Mouse (Mus musculus) A20 (cell line): ENCODE results near the gene Unc5cl.
"Not testable (repeated sequence)": the region's sequence is repeated elsewhere in the genome, so short reads cannot be mapped to it uniquely, and the experiment has no call there.

Experiments
- DNase-seq: peaks from one replicate; pipeline ENCODE4 v3.0.0-alpha.2; 2011; ENCODE audit warnings: low read depth, low spot score

Unc5cl gene

GRCm38 (mm10) chr17:48467395-48468231 lies 12.9 kb downstream of the Unc5cl start:
- DNase-seq = peak; percentile 56

DNA sequence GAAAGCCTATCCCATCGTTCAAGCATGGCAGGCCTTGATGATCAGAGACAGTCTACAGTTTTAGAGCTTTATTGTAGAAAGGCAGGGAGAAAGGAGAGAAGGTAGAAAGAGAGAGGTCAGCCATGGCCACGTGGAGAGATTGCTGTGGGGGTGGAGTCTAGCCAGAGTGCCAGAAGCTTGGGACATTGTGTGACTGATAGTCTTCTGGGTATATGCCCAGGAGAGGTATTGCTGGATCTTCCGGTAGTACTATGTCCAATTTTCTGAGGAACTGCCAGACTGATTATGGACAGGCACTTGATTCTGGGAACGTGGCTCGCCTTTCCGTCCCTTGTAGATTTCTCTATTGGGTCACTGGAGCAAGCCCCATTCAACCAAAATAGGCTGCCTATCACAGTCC lies 19.6 kb downstream of the Unc5cl start:
- not testable (repeated sequence) for DNase-seq

- DNase-seq = no peak
Measured at GRCm38 (mm10) chr17:48475444-48475843, 20.7 kb downstream of the Unc5cl start.

DNA sequence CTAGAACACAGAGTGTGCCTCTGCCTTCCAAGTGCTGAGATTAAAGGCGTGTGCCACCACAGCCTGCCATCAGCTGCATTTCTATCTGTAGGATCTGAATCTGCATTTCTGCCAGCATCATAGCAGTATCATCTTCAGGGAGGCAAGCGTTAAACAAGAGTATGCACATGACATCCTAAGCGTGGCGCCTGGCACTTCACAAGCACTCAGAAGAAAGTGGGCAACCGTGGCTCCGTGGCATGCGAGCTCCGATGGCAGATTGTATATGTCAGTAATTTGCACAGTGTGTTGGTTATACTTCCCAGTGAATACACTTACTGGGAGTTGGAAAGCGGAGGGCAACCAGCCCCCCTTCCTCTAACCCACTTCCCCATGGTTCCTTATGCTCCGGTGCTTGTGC lies 25.3 kb downstream of the Unc5cl start:
- no peak for DNase-seq

GRCm38 (mm10) chr17:48483764-48484163 lies 29.1 kb downstream of the Unc5cl start:
- no peak for DNase-seq

DNA sequence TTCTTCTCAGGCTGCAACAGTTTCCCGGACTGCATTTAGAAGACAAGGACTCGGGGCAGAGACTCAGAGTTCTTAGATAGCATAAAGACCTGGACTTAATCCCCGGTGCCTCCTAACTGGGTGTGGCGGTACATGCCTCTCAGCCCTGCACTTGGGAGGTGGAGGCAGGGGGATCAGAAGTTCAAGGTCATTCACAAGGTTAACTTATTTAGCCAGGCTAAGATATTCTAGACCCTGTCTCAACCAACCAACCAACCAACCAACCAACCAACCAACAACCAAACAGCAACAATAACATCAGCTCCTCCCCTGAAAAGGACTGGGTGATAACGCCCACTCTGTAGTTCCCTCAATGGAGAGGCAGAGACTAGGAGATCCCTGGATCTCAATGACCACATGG lies 29.5 kb downstream of the Unc5cl start:
- DNase-seq = no peak

DNA sequence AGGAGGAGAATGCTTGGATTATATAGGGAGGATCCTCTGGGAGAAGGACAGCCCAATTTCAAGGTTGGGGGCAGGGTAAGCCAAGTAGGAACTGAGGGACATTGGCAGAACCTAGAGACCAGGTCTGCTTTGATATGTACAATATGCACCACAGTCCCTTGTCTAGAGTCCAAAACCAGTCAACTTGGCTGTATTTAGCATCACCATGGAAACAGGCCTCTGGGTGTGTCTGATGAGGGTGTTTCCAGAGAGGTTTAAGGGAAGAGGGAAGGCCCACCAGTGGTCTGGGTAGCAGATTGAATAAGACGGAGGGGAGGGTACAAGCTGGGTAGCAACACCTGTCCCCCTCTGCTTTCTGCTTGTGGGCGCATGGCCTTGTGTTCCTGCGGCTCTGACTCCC lies 34.8 kb downstream of the Unc5cl start:
- DNase-seq = no peak

DNA sequence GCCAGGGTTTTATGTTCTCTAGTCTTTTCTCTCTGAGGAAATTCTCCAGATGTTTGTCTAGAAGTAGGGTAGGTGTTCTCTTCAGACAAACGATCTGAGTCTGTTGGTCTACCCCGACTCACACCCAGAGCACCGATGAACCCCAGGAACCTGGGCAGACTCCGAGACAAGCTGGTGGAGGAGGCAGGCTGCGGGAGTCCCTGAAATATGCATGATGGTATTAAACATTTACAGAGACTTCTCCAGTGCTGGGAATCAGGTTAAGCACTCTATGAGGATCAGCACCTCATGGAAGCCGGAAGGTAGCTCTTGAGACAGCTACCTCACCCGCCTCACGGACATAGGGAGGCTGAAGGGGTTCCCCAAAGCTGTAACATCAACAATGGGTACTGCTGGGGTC lies 37.9 kb downstream of the Unc5cl start:
- no peak for DNase-seq

DNA sequence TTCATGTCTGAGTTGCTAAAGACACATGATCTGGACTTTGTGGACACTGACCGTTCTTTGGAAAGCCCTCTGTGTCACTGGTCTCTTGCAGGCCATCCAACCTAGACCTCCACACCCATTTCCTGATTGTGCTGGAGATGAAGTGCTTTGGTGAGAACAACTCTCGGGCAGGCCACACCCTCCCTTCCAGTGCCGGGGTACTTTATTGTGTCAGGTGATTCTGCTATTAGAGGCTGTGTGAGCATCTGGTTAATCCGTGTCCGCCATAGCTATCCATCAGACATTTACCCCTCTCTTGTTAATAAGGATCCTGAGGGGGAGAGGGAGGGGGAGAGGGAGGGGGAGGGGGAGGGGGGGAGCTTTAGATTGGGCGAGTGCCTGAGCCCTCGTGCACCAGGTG lies 38.9 kb downstream of the Unc5cl start:
- no peak for DNase-seq

- DNase-seq = no peak
Measured at GRCm38 (mm10) chr17:48493986-48494385, 39.3 kb downstream of the Unc5cl start.

- DNase-seq = no peak
Measured at GRCm38 (mm10) chr17:48497986-48498385, 43.3 kb downstream of the Unc5cl start.

GRCm38 (mm10) chr17:48500846-48501445 lies 46.2 kb downstream of the Unc5cl start:
- no peak for DNase-seq

- no peak for DNase-seq
Measured at GRCm38 (mm10) chr17:48505006-48505405, 50.3 kb downstream of the Unc5cl start.

GRCm38 (mm10) chr17:48506986-48507385 lies 52.3 kb downstream of the Unc5cl start:
- no peak for DNase-seq

DNA sequence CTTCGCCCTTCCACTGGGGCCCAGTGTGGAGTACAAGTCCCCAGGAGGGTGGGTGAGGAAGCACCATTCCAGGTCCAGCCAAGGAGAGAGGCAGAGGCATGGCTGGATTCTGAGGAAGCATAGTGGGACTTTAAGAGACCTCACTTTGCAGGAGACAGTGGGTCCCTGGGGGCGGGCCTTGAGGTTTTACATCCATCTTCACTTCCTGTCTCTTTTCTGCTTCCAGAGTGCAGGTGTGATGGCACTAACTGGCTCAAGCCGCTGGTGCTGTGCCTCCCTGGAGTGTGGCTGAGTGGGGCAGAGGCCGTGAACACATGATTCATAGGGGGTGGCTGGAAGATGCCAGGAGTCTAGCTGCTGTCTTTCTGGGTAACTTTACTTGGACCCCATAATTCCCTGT lies 54.9 kb downstream of the Unc5cl start:
- DNase-seq = no peak

DNA sequence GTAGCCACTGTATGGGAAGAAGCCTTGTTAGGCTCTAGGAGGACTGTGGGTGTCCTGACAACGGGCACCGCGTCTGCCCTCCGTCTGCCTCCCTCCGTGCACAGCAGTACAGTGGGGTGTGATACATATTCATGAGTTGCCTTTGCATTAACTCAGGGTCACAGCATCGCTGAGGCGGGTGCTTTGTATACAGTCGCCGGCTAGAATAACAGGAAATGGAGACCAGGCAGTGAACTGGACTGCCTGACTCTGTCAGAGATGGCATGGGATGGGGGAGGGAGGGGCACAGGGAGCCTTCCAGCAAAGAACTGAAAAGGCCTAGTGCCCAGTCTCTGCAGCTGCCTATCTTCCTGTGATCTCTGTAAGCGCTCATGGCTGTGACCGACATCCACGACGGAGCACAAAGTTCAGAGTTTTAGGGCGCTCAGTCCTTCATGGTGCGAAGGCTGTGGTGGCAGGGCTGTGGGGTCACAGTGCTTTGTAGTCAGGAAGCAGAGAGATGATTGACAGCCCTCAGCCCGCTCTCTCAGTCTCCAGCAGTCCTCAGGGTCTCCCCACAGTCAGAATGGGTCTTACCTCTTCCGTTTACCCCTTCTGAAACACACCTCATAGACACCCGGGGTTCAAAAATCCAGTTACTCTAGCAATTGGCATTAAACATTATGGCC lies 58.0 kb downstream of the Unc5cl start:
- DNase-seq = no peak

- DNase-seq = no peak
Measured at GRCm38 (mm10) chr17:48514613-48515012, 59.9 kb downstream of the Unc5cl start.

DNA sequence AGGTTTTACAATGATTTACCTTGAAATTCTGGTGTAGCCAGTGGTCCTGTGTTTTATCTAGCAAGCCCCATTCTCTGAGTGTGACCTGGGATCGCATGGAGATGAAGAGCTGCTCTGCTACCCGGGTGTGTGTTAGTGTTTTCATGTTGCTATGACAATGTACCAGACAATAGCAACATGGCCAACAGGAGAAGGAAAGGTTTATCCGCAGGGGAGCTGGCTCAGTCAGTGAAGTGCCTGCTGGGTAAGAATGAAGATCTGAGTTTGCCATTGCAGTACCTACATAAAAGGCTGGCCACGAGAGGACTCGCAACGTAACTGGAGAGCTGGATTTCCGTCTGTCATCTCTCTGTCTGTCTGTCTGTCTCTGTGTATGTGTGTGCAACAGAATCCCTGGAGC lies 64.3 kb downstream of the Unc5cl start:
- no peak for DNase-seq

GRCm38 (mm10) chr17:48520352-48520751 lies 65.7 kb downstream of the Unc5cl start:
- DNase-seq = no peak

GRCm38 (mm10) chr17:48523056-48523455 lies 68.4 kb downstream of the Unc5cl start:
- DNase-seq = no peak

DNA sequence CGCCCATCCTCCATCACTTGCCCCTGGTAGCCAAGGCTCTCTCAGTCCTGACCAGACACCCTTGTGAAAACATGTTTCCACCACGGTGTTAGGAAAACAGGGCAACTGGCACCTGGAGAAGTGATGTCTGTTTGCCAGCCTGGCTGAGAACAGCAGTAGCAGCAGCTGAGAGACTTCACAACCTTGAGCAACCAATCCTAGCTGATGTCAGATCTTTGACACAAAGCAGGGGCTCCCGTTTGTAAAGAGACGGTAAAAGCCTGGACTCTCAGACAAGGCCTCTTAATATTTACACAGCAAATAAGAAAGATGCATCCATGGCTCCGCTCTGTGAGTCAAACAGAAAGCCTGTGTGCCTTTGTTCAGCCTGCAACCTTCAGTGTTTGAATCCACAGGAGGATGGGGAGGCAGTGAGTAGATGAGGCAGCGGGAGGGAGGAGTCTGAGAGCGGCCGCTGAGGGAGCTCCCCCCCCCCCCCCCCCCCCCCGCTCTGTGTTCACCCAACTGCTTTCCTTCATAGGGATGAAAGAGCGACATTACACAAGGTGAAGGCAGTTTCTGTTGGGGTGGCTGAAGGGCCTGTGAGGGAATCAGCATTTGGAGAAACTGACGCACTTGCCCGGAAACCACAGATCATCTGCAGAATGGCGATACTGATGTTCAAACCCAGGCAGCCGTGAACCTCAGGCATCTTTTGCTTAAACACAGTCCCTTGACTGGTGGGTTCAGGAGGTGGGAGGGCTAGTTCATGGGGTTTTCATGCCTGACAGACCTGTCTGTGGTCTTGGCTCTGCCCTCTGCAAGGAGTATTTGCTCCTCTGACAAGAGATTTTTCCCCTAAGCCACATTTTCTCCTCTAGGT lies 79.4 kb downstream of the Unc5cl start:
- no peak for DNase-seq

DNA sequence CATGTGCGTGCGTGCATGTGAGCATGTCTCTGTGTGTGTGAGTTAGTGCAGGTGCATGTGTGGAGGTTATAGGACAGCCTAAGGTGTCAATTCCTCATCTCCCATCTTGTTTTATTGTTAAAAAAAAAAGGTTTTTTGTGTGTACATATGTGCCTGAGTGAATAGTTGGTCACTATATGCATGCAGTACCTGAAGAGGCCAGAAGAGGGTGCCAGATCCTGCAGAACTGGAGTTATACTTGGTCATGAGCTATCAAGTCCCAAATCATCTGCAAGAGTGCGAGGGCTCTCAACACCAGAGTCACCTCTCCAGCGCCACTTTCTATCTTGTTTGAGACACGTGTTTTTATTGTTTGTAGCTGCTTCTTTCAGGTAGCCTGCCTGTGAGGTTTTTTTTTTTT lies 83.6 kb downstream of the Unc5cl start:
- peak; percentile 25 for DNase-seq
